Mouse (Mus musculus) lung, adult 2 months (tissue): ENCODE data around the gene Mrpl35.

Experiments
- CTCF ChIP-seq: fragments of 200-500 bp; IDR thresholded peaks from 2 replicates; pipeline ENCODE4 v1.5.1; 2011; ENCODE audit warnings: mild to moderate bottlenecking, low read length, control low read depth; ENCODE audit not compliant: insufficient read depth
- POLR2A ChIP-seq: fragments of 200-500 bp; IDR thresholded peaks from 2 replicates; pipeline ENCODE4 v1.6.1; 2011; ENCODE audit warnings: low read depth, mild to moderate bottlenecking, control low read depth, low read length, borderline replicate concordance; ENCODE audit errors: extremely low read depth

GRCm38 (mm10) chr6:71871396-71871795 is 44.6 kb upstream of the Mrpl35 start:
- TF ChIP-seq CTCF (no peak), POLR2A (no peak)
